ENCODE assay signal across 8 mouse cellular contexts in the genomic region with DNA sequence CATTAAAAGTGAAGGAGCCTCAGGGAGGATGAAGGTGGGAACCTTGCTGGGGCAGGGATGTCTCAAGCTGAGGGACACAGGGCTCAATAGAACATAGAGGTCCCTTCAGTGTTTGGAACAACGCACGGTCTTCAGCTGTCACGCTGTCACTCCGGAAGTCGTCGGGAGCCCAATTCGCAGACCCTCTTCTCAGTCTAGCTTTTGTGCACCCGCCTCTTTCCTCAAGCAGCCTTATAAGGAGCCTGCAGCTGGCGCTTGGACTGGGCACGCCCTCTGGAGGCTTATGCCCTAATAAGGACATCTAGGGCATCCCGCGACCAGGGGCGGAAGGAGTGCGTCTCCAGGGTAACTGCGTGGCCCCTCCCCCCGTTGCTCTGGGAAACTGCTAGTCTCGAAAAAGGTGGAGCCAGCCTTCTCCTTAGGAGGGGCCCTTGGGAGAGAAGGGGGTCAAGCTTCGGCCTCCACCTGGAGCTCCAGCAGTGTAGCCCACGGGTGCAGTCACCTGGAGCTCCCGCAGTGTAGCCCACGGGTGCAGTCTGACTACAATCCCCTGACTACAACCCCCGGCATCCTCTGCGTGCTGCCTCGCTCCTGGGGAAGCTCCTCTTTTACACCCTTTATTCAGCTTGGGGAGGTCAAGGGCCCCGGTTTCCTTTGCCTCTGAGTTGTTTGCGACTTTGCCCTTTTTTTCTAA. TPM values are rescaled to one million over a fixed set of nuclear protein-coding genes. Genes with fewer than 3 reads are reported as not detected.
DNase-seq lines count a peak whose midpoint lies in the region; ATAC-seq and TF ChIP-seq lines count a peak whose summit lies in the region.

No protein-coding gene starts in this region.

- H3K9me3 ChIP-seq in kidney, embryonic 14.5 days (ENCODE audit: control insufficient read depth, low read length): no peaks in the 10 kb centered on the region
- no peaks in the 10 kb centered on the region for H3K9me3 ChIP-seq in limb, embryonic 15.5 days

- no peak for TF ChIP-seq CTCF in embryonic fibroblast, embryonic 13.5 days (IDR thresholded peaks at IDR 0.05; ENCODE audit: borderline replicate concordance, insufficient read depth, low read length)

- peaks cover 40% of the 10 kb centered on the region for H3K36me3 ChIP-seq in kidney, embryonic 14.5 days (ENCODE audit: control insufficient read depth, insufficient read depth, low read length)
- H3K36me3 ChIP-seq in limb, embryonic 15.5 days: peaks cover 38% of the 10 kb centered on the region

- H3K27me3 ChIP-seq in kidney, embryonic 14.5 days (ENCODE audit: control insufficient read depth, insufficient read depth, low read length): no peaks in the 10 kb centered on the region
- no peaks in the 10 kb centered on the region for H3K27me3 ChIP-seq in limb, embryonic 15.5 days

- peak overlapping the region; percentile 13 for H3K4me3 ChIP-seq in embryonic fibroblast, embryonic 13.5 days (ENCODE audit: insufficient read depth, low read length)
- peak overlapping the region; percentile 56 for H3K4me3 ChIP-seq in kidney, embryonic 14.5 days (ENCODE audit: low read length)
- peak overlapping the region; percentile 50 for H3K4me3 ChIP-seq in limb, embryonic 15.5 days

- peak; percentile 90 for TF ChIP-seq POLR2A in embryonic fibroblast, embryonic 13.5 days (IDR thresholded peaks at IDR 0.05; ENCODE audit: low read depth, low read length)

- peak; percentile 99 for DNase-seq in 416B (ENCODE audit: low read depth)
- DNase-seq in adrenal gland, postnatal 4 days (ENCODE audit: low spot score in 2 of 2): peak; percentile 89 to 94
- DNase-seq in heart, adult 9 months (ENCODE audit: low spot score in 2 of 2): peak; percentile 98
- DNase-seq in monocyte, adult 2 months (ENCODE audit: low read depth in 1 of 2, low spot score in 2 of 2): peak; percentile 92 to 93
- DNase-seq in spleen, postnatal 36 days (ENCODE audit: low spot score in 2 of 2): peak; percentile 98 to 99

- peaks cover 4% of the 10 kb centered on the region; the same call in 1 of the 2 replicates for H3K4me1 ChIP-seq in embryonic fibroblast, embryonic 13.5 days (ENCODE audit: control insufficient read depth, insufficient read depth, low read length)
- peaks cover 18% of the 10 kb centered on the region; the same call in 1 of the 2 replicates for H3K4me1 ChIP-seq in kidney, embryonic 14.5 days (ENCODE audit: control insufficient read depth, insufficient read depth, low read length)
- H3K4me1 ChIP-seq in limb, embryonic 15.5 days: peaks cover 44% of the 10 kb centered on the region

- peak overlapping the region; percentile 52; the same call in 1 of the 2 replicates for H3K9ac ChIP-seq in kidney, embryonic 14.5 days (ENCODE audit: low read depth, low read length)
- H3K9ac ChIP-seq in limb, embryonic 15.5 days: peak overlapping the region; percentile 21; the same call in 1 of the 2 replicates

- WGBS in kidney, embryonic 14.5 days: under 1% methylated on average over 26 of the region's 26 CpGs
- under 1% methylated on average over 26 of the region's 26 CpGs for WGBS in limb, embryonic 15.5 days

- H3K27ac ChIP-seq in embryonic fibroblast, embryonic 13.5 days (ENCODE audit: insufficient read depth, low read length): peak overlapping the region; percentile 99
- peak overlapping the region; percentile 98 for H3K27ac ChIP-seq in kidney, embryonic 14.5 days (ENCODE audit: low read depth, low read length)
- H3K27ac ChIP-seq in limb, embryonic 15.5 days: peak overlapping the region; percentile 97

- peak; percentile 87 for ATAC-seq in kidney, embryonic 14.5 days (ENCODE audit: low FRiP score, low TSS enrichment)
- peak; percentile 84 for ATAC-seq in limb, embryonic 15.5 days (ENCODE audit: insufficient number of reproducible peaks, low FRiP score, low TSS enrichment, low read depth)

- H3K4me2 ChIP-seq in kidney, embryonic 14.5 days (replicated peaks; ENCODE audit: low read depth, low read length): peak overlapping the region; percentile 81
- peak overlapping the region; percentile 70 for H3K4me2 ChIP-seq in limb, embryonic 15.5 days

RNA-seq across cellular contexts. Expression of a gene that starts 0.8 kb away (rescaled TPM):
- total RNA-seq in adrenal gland, postnatal 4 days (2021): 10 to 100 TPM; 24.9 to 29.8 TPM
- polyA plus RNA-seq in embryonic fibroblast, embryonic 13.5 days (2011; ENCODE audit: insufficient read length, low read depth, missing spikeins): 21.8 and 27.1 TPM in 2 replicates
- polyA plus RNA-seq in kidney, embryonic 14.5 days (2014; fragmentation: Nextera tagmentation; extraction: Ambion mirVana): 36.2 and 42.2 TPM in 2 replicates
- polyA plus RNA-seq in limb, embryonic 15.5 days (2015; fragmentation: Nextera tagmentation; extraction: Ambion mirVana): 35.5 and 36.6 TPM in 2 replicates

RNA-seq across cellular contexts. Expression of a gene that starts 1.2 kb away (rescaled TPM):
- 100 to 1,000 TPM; 789 to 859 TPM for total RNA-seq in adrenal gland, postnatal 4 days (2021)
- 1,890 and 1,995 TPM in 2 replicates for polyA plus RNA-seq in embryonic fibroblast, embryonic 13.5 days (2011; ENCODE audit: insufficient read length, low read depth, missing spikeins)
- polyA plus RNA-seq in kidney, embryonic 14.5 days (2014; fragmentation: Nextera tagmentation; extraction: Ambion mirVana): 3,114 and 3,144 TPM in 2 replicates
- 2,209 and 2,356 TPM in 2 replicates for polyA plus RNA-seq in limb, embryonic 15.5 days (2015; fragmentation: Nextera tagmentation; extraction: Ambion mirVana)

RNA-seq across cellular contexts. Expression of a gene that starts 14.6 kb away (rescaled TPM):
- 1 to 10 TPM; 3.0 to 3.5 TPM for total RNA-seq in adrenal gland, postnatal 4 days (2021)
- 0.97 and 1.4 TPM in 2 replicates for polyA plus RNA-seq in embryonic fibroblast, embryonic 13.5 days (2011; ENCODE audit: insufficient read length, low read depth, missing spikeins)
- 0.19 TPM in 1 of 2 replicates, not detected in the other for polyA plus RNA-seq in kidney, embryonic 14.5 days (2014; fragmentation: Nextera tagmentation; extraction: Ambion mirVana)
- polyA plus RNA-seq in limb, embryonic 15.5 days (2015; fragmentation: Nextera tagmentation; extraction: Ambion mirVana): not detected in 2 replicates

RNA-seq across cellular contexts. Expression of a gene that starts 15.3 kb away (rescaled TPM):
- total RNA-seq in adrenal gland, postnatal 4 days (2021): 10 to 100 TPM; 80.0 to 88.0 TPM
- polyA plus RNA-seq in embryonic fibroblast, embryonic 13.5 days (2011; ENCODE audit: insufficient read length, low read depth, missing spikeins): 368 and 420 TPM in 2 replicates
- polyA plus RNA-seq in kidney, embryonic 14.5 days (2014; fragmentation: Nextera tagmentation; extraction: Ambion mirVana): 109 and 139 TPM in 2 replicates
- polyA plus RNA-seq in limb, embryonic 15.5 days (2015; fragmentation: Nextera tagmentation; extraction: Ambion mirVana): 221 and 223 TPM in 2 replicates

RNA-seq across cellular contexts. Expression of a gene that starts 20.7 kb away (rescaled TPM):
- total RNA-seq in adrenal gland, postnatal 4 days (2021): 1 to 10 TPM in 1 of 2 experiments, under 1 TPM in 1; 0.67 to 1.3 TPM
- 0.76 and 1.0 TPM in 2 replicates for polyA plus RNA-seq in embryonic fibroblast, embryonic 13.5 days (2011; ENCODE audit: insufficient read length, low read depth, missing spikeins)
- polyA plus RNA-seq in kidney, embryonic 14.5 days (2014; fragmentation: Nextera tagmentation; extraction: Ambion mirVana): 0.54 TPM in 2 replicates
- polyA plus RNA-seq in limb, embryonic 15.5 days (2015; fragmentation: Nextera tagmentation; extraction: Ambion mirVana): 0.82 and 1.7 TPM in 2 replicates

Comparison
In these comparisons a context has a peak if more than half of its experiments do, and no peak if none do; other contexts are left out.
1. Peak in every context shown above with its lines: DNase-seq, ATAC-seq, H3K4me3 ChIP-seq and H3K27ac ChIP-seq.